Mouse (Mus musculus): ENCODE measurements around the gene Trappc4.

DNA sequence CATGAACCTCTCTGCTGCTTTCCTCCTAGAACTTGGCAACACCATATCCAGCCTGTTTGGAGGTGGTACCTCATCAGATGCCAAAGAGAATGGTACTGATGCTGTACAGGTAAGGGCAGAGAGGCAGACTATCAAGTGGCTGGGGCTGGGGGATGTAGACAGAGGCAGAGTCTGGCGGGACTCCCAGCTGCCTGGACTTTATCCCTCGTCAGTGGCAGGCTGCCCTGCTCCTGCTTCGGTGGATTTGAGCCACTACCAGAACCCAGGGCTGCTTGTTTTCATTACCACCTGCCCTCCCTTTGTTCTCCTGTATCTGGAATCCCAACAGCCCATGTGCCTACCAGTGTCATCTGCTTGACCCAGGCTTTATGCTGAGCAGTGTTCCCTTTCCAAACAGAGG, 20.2 kb downstream of the Trappc4 start:
- TF ChIP-seq POLR2A (IDR thresholded peaks at IDR 0.05; ENCODE audit: borderline replicate concordance, extremely low read depth, low read depth, low read length) (no peak), CTCF (IDR thresholded peaks at IDR 0.05; ENCODE audit: insufficient read depth, low read length) (no peak)

Data from lung, adult 2 months (tissue).